Mouse (Mus musculus): ENCODE measurements around the gene Capns1. TPM values are rescaled to one million over a fixed set of nuclear protein-coding genes. Genes with fewer than 3 reads are reported as not detected.
"Not testable (repeated sequence)": the region's sequence is repeated elsewhere in the genome, so short reads cannot be mapped to it uniquely, and the experiment has no call there.

Gene Capns1
- 116 and 136 TPM in 2 replicates for total RNA-seq (2017)

DNA sequence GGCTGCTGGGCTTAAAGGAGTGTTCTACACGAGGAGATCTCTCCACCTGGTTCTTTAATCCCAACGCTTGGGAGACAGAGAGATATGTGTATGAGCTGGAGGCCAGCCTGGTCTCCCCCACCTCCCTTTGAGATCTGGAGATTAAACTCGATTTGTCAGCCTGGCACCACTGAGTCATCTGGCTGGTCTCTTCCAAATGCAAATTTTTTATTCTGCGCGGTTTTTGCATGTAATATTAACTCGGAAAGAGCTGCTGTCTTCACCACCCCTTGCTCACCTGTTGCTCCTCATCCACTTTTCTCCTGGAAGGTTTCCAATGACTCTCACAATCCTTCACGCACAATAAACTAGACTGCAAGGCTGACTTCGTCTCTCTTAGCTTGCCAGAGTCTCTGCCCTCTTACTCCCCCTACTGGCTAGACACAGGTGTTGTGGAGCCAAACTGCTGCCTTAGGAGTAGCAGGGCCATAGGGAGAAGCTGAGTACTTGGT lies at the start of gene Capns1:
Gene Capns1, minus strand, starts transcription at position 331 of the 491 bp plus-strand sequence.
- peak; percentile 62 for ATAC-seq (replicated peaks; ENCODE audit: low read depth, poor library complexity, severe bottlenecking)

DNA sequence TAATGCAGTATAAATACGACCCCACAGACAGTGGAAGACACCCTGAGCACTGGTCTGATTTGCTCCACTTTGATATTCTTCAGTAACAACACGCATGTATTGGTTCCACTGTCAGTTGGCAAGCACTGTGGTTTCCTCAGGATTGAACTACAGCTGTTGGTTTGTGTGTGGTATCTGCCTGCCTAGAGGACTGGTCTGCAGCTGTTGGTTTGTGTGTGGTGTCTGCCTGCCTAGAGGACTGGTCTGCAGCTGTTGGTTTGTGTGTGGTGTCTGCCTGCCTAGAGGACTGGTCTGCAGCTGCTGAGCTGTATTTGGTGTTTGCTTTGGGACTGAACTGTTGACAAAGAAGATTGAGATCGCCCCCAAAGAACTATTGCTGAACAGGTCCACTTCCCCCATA lies 38.8 kb upstream of the Capns1 start:
- ATAC-seq (replicated peaks; ENCODE audit: low read depth, poor library complexity, severe bottlenecking) = not testable (repeated sequence)

DNA sequence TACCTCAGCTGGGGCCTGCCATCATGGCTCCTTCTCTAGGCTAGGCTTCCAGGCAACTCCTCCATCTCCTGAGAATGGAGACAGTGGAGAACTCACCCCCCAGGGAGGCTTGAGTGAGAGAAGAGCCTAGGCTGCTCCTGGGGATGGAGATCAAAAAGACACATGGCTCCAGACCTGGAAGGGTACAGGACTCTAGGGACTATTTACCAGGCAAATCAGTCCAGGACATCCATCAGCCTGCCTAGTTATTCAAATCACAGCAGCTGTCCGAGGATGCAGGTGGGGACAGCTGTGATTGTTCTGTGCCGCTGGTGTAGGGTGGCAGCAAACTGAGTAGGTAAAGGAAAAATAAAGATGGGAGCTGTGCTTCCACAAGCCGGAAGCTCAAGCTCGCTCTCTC lies 37.0 kb upstream of the Capns1 start, which contains the start of gene Ovol3:
Gene Ovol3, minus strand, starts transcription at position 101 of the 400 bp plus-strand sequence.
- ATAC-seq (replicated peaks; ENCODE audit: low read depth, poor library complexity, severe bottlenecking) = no peak

DNA sequence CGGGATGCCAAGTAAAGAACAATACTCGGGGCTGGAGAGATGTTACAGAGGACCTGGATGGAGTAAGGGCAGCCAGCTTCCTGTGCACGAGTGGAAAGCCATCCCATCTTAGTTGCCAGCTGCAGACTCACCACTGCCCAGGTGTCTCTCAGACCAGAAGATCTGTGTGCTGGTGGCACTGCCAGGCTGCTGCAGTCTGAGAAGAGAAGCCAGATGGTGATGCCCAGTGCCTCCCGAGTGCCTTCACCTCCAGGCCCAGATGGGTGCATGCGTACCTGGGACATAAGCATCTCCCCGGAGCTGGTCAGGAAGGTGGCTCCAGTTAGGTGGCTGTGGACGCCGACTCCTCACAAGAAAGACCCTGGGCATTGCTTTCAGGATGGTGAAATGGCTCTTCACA lies 36.5 kb upstream of the Capns1 start:
- no peak for ATAC-seq (replicated peaks; ENCODE audit: low read depth, poor library complexity, severe bottlenecking)

DNA sequence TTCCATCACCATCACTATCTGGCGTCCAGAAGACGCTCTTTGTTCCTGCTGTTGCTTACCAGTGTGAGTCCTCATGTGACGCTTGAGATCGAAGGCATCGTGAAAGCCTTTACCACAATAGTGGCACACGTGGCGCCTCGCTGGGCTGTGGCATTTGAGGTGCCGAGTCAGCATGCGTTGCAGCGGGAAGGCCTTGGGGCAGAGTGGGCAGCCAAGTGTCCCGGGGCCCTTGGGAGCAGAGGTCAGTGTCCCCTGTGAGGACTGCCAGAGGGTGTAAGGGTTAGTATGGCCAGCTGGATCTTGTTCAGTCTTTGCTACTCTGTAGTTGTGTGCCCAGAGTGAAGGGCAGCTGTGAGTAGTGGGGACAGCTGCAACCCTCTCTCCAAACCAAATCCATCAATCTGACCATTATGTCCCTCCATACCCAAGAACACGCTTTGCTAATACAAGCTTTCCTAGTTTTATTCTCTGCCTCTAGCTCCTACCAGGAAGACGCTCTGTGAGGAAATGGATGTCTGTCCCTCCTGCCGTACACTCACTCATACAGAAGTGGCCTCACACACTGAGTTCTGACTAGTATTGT lies 35.8 kb upstream of the Capns1 start:
- ATAC-seq (replicated peaks; ENCODE audit: low read depth, poor library complexity, severe bottlenecking) = no peak

DNA sequence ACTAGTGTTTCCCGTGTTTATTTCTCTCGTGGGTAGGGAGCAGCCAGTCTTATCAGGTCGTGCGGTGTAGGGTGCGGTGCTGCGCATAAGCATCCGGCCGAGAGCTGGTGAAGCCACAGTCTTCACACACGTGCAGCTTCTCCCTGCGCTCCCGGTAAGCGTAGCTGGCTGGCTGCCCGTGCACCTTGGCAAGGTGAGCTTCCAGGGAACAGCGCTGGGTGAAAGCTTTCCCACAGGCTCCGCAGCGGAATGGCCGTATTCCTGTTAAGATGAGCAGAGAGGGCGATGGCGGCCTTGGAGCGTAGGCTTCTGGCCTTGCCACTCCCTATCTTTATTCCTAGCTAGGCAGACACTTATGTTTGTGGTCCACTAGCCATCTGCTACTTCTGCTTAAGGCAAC lies 34.8 kb upstream of the Capns1 start:
- no peak for ATAC-seq (replicated peaks; ENCODE audit: low read depth, poor library complexity, severe bottlenecking)

DNA sequence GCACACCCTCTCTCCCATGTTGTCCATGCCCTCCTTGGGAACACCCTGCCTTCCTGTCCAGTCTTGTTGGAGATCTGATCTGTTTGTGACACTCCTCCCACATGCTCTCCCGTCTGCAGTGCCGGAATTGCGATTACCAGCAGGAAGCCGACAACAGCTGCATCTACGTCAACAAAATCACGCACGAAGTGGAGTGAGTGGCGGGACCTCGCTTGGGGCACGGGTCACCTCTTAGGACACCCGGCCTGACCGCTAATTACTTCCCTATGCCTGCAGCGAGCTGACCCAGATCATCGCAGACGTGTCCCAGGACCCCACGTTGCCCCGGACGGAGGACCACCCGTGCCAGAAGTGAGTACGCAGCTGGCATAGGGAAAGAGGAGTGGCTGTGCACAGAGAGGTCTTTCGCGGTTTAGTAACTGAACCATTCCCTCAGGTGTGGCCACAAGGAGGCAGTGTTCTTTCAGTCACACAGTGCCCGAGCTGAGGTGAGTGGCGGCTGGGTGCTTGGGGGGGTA lies 34.1 kb upstream of the Capns1 start:
- peak; percentile 34 for ATAC-seq (replicated peaks; ENCODE audit: low read depth, poor library complexity, severe bottlenecking)

DNA sequence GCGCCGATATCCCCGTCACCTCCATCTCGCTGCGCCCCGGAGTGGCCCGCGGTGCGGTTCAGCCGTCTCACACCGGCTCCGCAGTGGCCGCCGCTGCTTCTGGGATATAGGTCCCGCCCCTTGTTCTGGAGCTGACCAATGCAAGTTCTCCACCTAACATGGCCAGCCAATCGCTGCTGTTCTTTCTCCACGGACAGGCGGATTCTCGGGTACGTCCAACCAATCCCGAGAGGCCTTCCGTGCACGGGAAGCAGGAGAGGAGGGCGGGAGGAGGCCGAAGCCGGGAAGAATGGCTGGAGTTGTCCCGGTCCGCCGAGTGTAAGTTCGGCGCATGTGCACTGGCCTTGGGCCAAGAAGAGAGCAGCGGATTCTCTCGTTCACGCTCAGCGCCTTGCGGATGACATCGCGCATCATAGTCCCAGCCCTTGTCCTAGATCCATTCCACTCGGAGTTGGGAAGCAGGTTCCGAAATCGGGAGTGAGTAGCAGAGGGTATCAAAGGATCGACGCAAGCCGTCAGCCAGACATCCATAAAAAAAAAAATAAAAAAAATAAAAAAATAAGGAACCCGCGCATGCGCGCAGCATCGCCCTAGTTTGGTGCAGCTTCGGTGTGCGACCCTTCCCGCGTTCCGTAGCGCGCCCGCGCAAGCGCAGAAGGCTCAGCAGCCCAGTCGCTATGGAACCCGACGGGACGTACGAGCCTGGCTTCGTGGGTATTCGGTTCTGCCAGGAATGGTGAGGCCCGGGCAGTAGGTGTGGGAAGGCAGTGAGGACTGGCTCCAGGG lies 33.3 kb upstream of the Capns1 start, which contains the start of the genes Polr2i and Tbcb:
Gene Polr2i, plus strand, starts transcription at position 280 of the 786 bp plus-strand sequence.
Gene Tbcb, minus strand, starts transcription at position 604 of the 786 bp plus-strand sequence.
- ATAC-seq (replicated peaks; ENCODE audit: low read depth, poor library complexity, severe bottlenecking) = peak; percentile 96

DNA sequence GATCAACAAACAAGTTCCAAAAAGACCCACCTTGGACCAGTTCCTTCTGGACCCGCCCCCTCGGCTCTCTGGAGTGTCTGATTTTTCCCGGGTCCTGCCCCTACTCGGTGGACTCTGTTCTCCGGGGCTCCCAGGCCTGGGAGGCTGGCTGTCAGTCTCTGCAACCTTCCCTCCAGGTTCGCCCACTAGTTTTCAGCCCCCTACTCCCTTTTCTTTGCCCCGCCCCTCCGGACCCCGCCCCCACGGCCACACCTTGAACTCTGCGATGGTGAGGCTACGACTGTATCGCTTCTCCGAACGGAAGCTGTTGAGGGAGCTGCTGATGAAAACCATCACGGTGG lies 32.7 kb upstream of the Capns1 start:
- ATAC-seq (replicated peaks; ENCODE audit: low read depth, poor library complexity, severe bottlenecking) = no peak

DNA sequence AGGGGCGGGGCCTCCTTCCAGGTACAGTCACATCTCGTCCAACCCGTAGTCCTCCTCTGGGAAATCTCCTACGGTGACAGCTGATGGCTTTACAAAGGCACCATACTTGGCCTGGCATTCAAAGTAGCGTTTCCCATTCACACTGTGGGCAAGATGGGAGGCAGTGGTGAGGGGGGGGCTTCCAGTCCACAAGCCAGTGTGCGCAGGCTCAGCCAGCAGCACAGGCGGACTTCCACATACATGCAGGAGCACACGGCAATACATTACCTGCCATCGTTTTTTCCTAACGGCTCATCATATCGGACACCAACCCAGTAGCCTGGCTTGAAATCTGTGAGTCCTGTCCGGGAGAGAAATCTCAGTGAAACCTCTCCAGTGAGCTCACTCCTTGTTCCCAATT lies 25.6 kb upstream of the Capns1 start:
- no peak for ATAC-seq (replicated peaks; ENCODE audit: low read depth, poor library complexity, severe bottlenecking)

DNA sequence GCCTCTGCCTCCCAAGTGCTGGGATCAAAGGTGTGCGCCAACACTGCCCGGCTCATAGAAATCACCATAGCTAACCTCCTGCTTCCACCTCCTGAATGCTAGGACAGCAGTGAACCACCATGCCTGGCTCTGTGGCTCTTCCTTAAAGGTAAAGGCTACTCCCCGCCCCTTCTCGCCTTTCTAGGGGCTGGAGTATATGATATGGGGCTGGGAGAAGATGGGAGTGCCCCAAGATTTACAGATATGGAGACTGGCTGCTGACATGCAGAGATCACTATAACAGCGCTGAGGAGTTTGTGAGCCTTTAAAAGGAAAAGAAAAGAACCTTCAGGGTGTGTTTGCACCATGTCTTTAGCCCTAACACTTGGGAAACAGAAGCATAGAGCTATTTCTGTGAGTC lies 23.6 kb upstream of the Capns1 start:
- ATAC-seq (replicated peaks; ENCODE audit: low read depth, poor library complexity, severe bottlenecking) = no peak

DNA sequence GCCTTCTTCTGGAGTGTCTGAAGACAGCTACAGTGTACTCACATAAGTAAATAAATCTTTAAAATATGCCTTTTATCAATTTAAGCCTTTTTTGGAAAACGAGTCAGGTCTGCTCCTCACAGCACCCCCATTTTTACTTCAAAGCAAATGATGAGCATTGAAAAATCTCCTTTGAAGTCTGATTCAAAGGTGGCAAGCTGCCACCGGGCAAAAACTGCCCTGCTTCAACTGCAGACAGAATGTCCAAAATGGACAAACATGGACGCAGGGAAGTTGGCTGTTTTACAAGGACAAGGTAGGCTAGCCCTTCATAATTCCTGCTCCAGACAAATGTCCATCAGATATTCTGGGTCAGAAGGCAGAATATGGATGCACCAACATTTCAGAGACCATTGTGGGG lies 22.8 kb upstream of the Capns1 start:
- no peak for ATAC-seq (replicated peaks; ENCODE audit: low read depth, poor library complexity, severe bottlenecking)

DNA sequence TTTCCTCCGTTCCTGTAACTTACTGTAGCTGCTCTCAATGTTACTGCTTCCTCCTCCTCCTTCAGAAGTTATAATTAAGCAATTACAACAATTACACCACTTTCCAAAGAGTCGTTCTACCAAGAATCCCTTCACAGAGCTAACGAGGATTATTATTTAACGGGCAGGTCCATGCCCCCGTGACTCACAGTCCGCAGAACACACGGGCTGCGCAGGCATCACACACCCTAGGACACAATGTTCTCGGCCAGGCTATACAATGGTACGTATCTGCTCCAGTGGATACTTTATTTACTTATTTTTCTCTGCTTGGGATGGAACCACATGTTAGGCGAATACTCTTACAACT lies 21.4 kb upstream of the Capns1 start:
- peak; percentile 55 for ATAC-seq (replicated peaks; ENCODE audit: low read depth, poor library complexity, severe bottlenecking)

DNA sequence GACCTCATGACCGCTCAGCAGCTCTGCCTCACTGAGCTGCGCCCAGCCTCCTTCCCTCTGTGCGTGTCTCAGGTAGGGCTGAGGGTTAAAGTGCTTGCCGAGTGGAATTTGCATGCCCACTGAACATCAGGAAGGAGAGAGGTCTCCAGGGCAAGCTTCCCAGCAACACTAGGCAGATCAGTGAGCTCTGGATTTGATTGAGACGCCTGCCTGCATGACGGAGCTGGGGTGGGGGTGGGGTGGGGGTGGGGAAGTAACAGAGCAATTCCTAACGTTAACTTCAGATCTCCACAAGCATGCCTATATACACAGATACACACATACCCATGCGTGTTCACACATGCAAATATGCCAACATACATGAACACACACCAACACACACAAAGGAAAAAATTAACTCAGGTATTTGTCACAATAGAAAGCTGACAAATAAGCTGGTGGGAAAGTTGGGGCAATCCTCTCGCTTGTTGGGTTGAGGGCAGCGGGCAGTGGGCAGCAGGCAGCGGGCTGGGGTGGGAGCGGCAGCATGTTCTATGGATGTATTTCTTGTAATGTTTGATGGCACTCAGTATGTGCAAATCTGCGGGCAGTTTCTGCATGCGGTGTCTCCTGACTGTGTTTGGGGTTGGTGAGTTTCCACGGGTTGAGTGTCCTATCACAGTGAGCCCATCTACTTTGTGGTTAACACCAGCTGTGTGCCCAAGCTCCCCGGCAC lies 20.8 kb upstream of the Capns1 start:
- peak; percentile 83 for ATAC-seq (replicated peaks; ENCODE audit: low read depth, poor library complexity, severe bottlenecking)

DNA sequence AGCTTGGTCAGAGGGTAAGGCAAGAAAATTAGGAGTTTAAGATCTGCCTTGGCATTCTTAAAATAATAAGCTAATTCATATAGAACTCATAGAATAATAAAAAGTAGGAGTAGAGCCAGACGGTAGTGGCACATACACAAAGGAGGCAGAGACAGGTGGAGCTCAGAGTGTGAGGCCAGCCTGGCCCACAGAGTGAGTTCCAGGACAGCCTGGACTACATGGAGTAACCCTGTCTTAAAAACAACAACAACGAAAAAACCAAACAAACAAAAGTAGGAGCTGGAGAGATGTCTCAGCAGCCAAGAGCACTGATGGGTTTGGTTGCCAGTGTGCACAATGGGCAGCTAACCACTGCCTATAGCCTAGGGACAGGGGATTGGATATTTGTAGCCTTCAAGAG lies 18.7 kb upstream of the Capns1 start:
- no peak for ATAC-seq (replicated peaks; ENCODE audit: low read depth, poor library complexity, severe bottlenecking)

DNA sequence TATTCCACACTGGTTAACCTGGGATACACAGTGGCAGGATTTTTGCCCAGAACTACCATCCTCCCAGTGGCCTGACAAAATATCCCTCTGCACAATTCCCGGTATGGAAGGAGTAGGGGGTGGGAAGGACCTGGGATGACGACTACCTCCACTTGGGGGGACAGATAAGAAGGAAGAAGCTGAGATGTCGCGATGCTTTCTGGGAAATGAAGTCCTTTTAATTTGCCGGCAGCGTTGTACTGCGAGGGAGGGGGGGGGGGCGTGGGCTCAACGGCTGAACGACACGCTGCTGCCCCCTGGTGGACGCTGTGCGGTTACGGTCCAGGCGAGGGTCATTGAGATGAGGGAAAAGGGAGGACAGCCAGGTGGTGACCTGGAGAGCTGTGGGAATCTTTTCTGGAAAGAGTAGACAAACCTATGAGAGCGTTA lies 18.1 kb upstream of the Capns1 start:
- peak; percentile 78 for ATAC-seq (replicated peaks; ENCODE audit: low read depth, poor library complexity, severe bottlenecking)

DNA sequence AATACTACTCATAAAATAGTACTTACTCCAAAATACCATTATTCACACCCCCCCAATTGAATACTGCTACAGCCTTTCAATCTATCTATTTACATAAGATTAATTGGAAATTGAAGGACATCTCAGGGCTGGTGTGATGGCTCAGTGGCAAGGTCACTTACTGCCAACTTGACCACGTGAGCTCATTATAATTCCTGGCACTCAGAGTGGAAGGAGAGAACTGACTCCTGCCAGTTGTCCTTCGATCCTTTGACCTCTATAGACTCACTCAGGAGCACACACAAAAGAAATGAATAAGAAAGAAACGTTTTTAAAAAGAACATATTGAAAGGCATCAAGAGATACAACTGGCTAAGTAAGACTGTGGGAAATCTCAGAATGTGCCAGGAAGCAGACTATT lies 17.3 kb upstream of the Capns1 start:
- no peak for ATAC-seq (replicated peaks; ENCODE audit: low read depth, poor library complexity, severe bottlenecking)

DNA sequence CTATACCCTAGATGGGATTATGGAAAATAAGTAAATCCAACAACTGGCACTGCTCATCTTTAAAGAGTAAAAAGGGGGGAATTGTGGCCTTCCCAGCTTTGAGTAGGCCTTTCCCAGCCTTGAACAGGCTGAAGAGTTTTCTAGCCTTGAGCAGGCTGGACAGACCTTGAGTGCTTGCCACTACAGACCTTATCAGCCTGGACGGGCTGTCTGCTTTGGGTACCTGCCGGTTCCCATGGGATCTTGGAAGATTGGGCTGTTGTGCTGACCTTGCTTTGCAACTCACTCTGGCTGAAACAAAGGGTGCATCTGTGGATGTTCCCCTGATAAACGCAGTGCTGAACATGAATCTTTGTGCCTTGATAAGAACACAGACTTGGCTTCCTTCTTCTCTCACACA lies 15.3 kb upstream of the Capns1 start:
- ATAC-seq (replicated peaks; ENCODE audit: low read depth, poor library complexity, severe bottlenecking) = no peak

DNA sequence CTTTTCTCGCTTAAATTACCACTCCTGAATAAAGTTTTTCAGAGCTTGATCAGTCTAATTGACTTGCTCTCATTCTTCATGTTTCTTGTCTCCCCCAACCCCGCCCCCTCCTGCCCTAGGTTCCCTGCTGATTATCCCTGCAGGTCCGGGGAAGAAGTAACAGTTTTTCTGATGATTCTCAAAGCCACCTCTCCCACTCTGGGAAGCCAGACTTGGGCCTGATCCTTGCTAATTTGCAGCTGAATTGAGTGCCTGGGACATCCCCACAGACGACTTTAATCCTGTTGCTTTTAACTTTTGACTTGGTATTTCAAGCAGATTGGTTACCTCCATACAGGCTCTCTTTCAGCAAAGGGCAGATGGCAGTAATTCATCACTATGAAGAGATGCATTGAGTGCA lies 12.4 kb upstream of the Capns1 start:
- ATAC-seq (replicated peaks; ENCODE audit: low read depth, poor library complexity, severe bottlenecking) = no peak

DNA sequence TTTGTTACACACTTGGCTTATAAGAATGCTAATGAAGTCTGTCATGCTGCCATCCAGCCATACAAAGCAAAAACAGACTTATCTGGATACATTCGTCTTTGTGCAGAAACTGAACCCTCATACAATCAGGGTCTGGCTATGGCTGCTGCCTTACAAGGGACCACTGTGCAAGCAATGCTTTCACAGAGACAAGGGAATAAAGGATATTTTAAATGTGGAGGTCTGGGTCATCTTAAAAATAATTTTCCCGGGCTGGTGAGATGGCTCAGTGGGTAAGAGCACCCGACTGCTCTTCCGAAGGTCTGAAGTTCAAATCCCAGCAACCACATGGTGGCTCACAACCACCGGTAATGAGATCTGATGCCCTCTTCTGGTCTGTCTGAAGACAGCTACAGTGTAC lies 7.8 kb upstream of the Capns1 start:
- ATAC-seq (replicated peaks; ENCODE audit: low read depth, poor library complexity, severe bottlenecking) = not testable (repeated sequence)

DNA sequence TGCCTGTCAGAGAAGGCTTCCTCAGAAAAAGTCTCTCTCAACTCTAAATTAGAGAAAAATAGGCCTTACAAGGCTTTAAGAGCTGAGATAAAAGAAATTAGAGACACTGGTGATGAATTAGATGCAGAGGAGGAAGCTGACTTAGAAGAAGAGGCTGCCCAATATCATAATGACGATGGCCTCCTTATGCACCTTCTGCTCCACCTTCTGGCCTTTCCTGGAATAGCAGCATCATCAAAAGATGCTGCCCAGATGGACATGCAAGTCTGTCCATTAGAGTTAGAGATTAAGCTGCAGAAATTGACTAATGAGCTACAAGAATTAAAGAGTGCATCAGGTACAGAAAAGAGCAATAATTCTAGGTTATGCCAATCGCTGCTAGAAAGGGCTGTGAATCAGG lies 6.8 kb upstream of the Capns1 start:
- peak; percentile 94 for ATAC-seq (replicated peaks; ENCODE audit: low read depth, poor library complexity, severe bottlenecking)
